Mouse (Mus musculus): ENCODE data around the gene Arhgef3.
A peak's percentile ranks its signal among the peaks of the same experiment; 100 is the strongest.

Gene Arhgef3

DNA sequence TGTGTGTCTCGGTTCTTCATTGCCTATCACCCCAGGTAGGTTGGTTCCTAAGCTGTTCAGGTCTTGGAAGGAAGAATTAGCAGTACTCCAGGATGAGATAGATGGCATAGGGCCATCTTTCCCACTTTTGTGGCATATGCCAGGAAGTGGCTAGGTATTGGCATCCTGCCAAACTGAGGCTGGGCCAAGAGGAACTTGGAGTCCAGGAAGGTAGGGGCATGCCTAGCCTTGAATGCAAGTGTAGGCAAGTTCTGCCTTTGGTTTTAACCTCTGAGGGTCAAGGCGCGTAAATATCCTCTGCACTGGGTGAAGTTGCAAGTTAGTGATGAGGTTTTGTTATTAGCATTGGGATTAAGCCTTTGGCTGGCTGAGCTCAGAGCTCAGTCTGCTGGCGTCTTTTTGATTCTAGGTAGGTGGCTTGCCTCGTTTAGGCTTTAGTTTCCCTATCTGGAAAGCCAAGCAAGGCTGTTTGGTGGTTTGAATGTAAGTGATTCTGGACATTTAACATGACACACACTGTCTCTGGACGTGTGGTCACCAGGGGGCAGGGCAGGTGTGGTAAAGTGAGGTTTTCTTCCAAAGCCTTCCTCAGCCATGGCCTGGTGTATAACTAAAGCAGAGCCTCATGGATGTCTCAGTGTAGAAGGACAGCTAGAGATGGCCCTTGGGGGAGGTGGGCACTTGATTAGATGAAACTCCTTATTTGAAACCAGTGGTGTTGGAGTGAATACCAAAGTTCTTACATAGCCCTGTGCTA is 5.8 kb upstream of the Arhgef3 start:
- DNase-seq (ENCODE audit: inconsistent age in 2 of 2, low spot score in 1 of 2): peak in 1 of 2 experiments; percentile 59

GRCm38 (mm10) chr14:27115275-27115660 is 569 bp downstream of the Arhgef3 start:
- peak; percentile 38 to 70 for DNase-seq (ENCODE audit: inconsistent age in 2 of 2, low spot score in 1 of 2)

DNA sequence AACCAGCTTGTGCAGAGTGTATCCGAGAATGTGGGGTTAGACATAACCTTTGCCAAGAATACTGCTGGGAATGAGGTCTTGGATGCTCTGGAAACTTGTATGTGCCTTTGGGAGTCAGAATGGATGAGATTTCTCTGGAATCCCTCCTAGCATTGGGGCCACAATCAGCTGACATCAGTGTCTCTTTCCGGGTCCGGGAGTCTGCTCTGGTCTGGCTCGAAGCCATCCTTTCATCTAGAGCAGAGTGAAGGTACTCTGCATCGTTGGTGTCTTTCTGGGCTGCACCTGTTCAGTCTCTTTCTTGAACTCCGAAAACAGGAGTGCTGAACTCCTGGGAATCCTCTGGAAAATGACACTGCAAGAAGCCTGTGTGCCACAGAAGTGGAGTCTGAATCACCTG is 1.3 kb downstream of the Arhgef3 start:
- DNase-seq (ENCODE audit: inconsistent age in 2 of 2, low spot score in 1 of 2): peak in 1 of 2 experiments; percentile 48

GRCm38 (mm10) chr14:27116577-27117165 is 2.0 kb downstream of the Arhgef3 start:
- DNase-seq (ENCODE audit: inconsistent age in 2 of 2, low spot score in 1 of 2): peak in 1 of 2 experiments; percentile 66

- DNase-seq (ENCODE audit: inconsistent age in 2 of 2, low spot score in 1 of 2): no peak
These were observed 3.8 kb downstream of the Arhgef3 start for GRCm38 (mm10) chr14:27118546-27118945.

- peak; percentile 31 to 75 for DNase-seq (ENCODE audit: inconsistent age in 2 of 2, low spot score in 1 of 2)
These were observed 7.9 kb downstream of the Arhgef3 start for GRCm38 (mm10) chr14:27122646-27123045.

- peak; percentile 70 to 91 for DNase-seq (ENCODE audit: inconsistent age in 2 of 2, low spot score in 1 of 2)
These were observed 8.8 kb downstream of the Arhgef3 start for GRCm38 (mm10) chr14:27123543-27123942.

- no peak for DNase-seq (ENCODE audit: inconsistent age in 2 of 2, low spot score in 1 of 2)
These were observed 15.3 kb downstream of the Arhgef3 start for GRCm38 (mm10) chr14:27130031-27130430.

DNA sequence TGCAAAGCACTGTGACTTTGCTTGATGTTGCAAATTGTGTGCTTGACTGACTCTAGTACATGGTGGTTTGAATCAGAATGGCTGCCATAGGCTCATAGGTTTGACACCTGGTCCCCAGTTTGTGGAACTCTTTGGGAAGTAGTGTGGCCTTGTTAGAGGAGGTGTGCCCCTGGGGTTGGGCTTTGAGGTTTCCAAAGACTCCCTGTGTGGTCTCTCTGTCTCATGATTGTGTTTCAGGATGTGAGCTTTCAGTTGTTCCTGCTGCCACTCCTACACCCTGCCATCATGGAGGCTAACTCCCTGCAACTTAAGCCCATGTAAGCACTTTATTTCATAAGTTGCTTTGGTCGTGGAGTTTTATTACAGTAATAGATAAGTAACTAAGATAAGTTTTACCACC is 16.0 kb downstream of the Arhgef3 start:
- DNase-seq (ENCODE audit: inconsistent age in 2 of 2, low spot score in 1 of 2): no peak

- DNase-seq (ENCODE audit: inconsistent age in 2 of 2, low spot score in 1 of 2): peak; percentile 54 to 63
These were observed 16.8 kb downstream of the Arhgef3 start for GRCm38 (mm10) chr14:27131521-27131920.

DNA sequence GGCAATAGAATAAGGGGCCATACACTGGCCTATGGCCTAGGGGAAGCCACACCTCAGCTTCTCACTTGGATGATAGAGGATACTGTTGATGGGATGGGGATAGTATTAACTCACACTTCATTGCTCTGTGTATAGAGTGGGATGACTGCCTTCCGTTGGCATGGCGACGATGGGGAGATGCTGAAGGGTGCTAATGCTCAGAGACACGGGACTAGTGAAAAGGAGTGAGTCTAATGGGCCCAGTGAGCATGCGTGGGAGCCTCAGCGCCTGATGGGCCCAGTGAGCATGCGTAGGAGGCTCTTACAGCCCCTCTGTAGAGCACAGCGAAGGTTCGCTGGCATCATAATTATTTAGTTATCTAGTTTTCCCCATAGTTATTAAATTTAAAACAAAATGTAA is 24.2 kb downstream of the Arhgef3 start:
- DNase-seq (ENCODE audit: inconsistent age in 2 of 2, low spot score in 1 of 2): no peak

- DNase-seq (ENCODE audit: inconsistent age in 2 of 2, low spot score in 1 of 2): peak in 1 of 2 experiments; percentile 45
These were observed 25.3 kb downstream of the Arhgef3 start for GRCm38 (mm10) chr14:27139968-27140367.

DNA sequence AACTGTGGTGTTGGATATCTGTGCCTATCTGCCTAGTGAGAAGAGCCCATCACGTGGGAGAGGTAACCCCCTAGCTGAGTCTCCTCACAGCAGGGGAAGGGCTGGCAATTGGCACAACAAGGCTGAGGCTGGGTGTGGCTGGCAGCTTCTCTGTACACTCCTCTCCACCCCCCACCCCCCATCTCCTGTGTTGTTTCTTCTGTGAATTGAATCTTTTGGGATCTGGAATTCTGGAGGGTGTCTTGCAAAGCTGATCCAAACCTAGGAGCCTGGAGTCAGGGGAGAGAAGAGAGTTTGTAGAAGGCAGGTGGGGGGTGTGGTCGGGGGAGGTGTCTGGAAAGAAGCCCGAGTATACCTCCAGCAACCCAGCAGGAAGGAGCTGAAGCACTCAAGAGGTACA is 26.8 kb downstream of the Arhgef3 start:
- no peak for DNase-seq (ENCODE audit: inconsistent age in 2 of 2, low spot score in 1 of 2)

GRCm38 (mm10) chr14:27142680-27143079 is 28.0 kb downstream of the Arhgef3 start:
- DNase-seq (ENCODE audit: inconsistent age in 2 of 2, low spot score in 1 of 2): no peak

GRCm38 (mm10) chr14:27145171-27146045 is 30.7 kb downstream of the Arhgef3 start:
- peak; percentile 38 to 81 for DNase-seq (ENCODE audit: inconsistent age in 2 of 2, low spot score in 1 of 2)

- DNase-seq (ENCODE audit: inconsistent age in 2 of 2, low spot score in 1 of 2): peak; percentile 71 to 88
These were observed 33.0 kb downstream of the Arhgef3 start for GRCm38 (mm10) chr14:27147726-27148125.

DNA sequence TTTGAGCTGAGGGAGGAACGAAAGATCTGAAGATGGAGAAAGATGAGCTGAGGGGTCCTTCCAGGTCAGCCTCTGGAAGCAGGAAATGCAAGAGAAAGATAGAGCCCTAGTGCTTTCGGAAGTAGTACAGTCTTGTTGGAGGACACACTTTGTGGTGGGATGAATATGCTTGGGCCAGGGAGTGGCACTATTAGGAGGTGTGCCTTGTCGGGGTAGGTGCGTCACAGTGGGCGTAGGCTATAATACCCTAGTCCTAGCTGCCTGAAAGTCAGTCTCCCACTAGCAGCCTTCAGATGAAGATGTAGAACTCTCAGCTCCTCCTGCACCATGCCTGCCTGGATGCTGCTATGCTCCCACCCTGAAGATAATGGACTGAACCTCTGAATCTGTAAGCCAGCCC is 34.7 kb downstream of the Arhgef3 start:
- DNase-seq (ENCODE audit: inconsistent age in 2 of 2, low spot score in 1 of 2): no peak

GRCm38 (mm10) chr14:27150011-27150640 is 35.4 kb downstream of the Arhgef3 start:
- DNase-seq (ENCODE audit: inconsistent age in 2 of 2, low spot score in 1 of 2): no peak

DNA sequence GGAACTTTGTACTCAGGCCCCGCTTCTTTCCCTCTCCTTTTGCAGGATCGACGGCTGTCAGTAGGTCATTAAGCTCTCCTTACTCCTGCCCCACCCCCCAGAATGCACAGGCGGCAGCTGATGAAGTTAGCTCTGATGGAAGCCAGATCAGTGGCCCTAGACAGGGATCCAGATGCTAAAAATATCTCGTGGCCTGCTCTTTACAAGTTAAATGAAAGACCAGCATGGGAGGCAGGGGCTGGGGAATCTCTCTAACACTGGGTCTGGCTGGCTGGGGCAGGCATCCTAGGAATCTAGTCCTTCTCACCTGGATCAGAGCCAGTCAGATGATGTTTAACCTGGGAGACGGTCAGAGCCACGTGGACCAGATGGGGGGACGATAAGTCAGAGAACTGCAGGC is 36.7 kb downstream of the Arhgef3 start:
- DNase-seq (ENCODE audit: inconsistent age in 2 of 2, low spot score in 1 of 2): no peak

- DNase-seq (ENCODE audit: inconsistent age in 2 of 2, low spot score in 1 of 2): no peak
These were observed 40.4 kb downstream of the Arhgef3 start for GRCm38 (mm10) chr14:27155088-27155487.

GRCm38 (mm10) chr14:27156032-27156431 is 41.3 kb downstream of the Arhgef3 start:
- no peak for DNase-seq (ENCODE audit: inconsistent age in 2 of 2, low spot score in 1 of 2)
